Mouse (Mus musculus) MEL (cell line): ENCODE measurements around the gene Prph2. TPM values are rescaled to one million over a fixed set of nuclear protein-coding genes. Genes with fewer than 3 reads are reported as not detected.

ENCODE experiments used
- DNase-seq: peaks from one replicate; pipeline ENCODE4 v3.0.0; 2011; ENCODE audit warnings: low read depth, low spot score
- H3K27ac ChIP-seq: 2 replicates; pipeline ENCODE4 v1.5.1; 2012; ENCODE audit warnings: low read depth, mild to moderate bottlenecking, control low read depth, low read length, moderate library complexity; ENCODE audit not compliant: control insufficient read depth
- H3K27me3 ChIP-seq, 2 experiments: fragments of 150-350 bp in 1 of 2; sonication (generic) in 1 of 2; 2 replicates each; pipeline ENCODE4 v1.6.1; 2012; ENCODE audit warnings: low read length in 2 of 2, mild to moderate bottlenecking in 2 of 2, improper control_type of control experiment in 1 of 2, moderate library complexity in 1 of 2; ENCODE audit not compliant: insufficient read depth in 2 of 2, control insufficient read depth in 1 of 2
- H3K36me3 ChIP-seq, 2 experiments: 2 replicates each; pipeline ENCODE4 v1.6.1; 2012 to 2014; ENCODE audit warnings: low read length in 2 of 2, improper control_type of control experiment in 1 of 2, inconsistent platforms in 1 of 2, mild to moderate bottlenecking in 1 of 2; ENCODE audit not compliant: insufficient read depth in 2 of 2, control insufficient read depth in 1 of 2
- H3K4me1 ChIP-seq, 2 experiments: fragments of 150-350 bp in 1 of 2; sonication (generic) in 1 of 2; 2 replicates each; pipeline ENCODE4 v1.6.1; 2012; ENCODE audit warnings: low read length in 2 of 2, improper control_type of control experiment in 1 of 2, mild to moderate bottlenecking in 1 of 2; ENCODE audit not compliant: insufficient read depth in 2 of 2, control insufficient read depth in 1 of 2
- H3K4me3 ChIP-seq, 2 experiments: fragments of 150-350 bp in 1 of 2; sonication (generic) in 1 of 2; 2 replicates each; pipeline ENCODE4 v1.5.1; 2012; ENCODE audit warnings: low read depth in 2 of 2, low read length in 2 of 2, mild to moderate bottlenecking in 2 of 2, moderate library complexity in 2 of 2, control low read depth in 1 of 2, improper control_type of control experiment in 1 of 2; ENCODE audit not compliant: control insufficient read depth in 1 of 2, insufficient read depth in 1 of 2
- H3K79me2 ChIP-seq: 2 replicates; pipeline ENCODE4 v1.6.1; 2012; ENCODE audit warnings: mild to moderate bottlenecking, low read length, moderate library complexity; ENCODE audit not compliant: control insufficient read depth, poor library complexity, insufficient read depth
- H3K9ac ChIP-seq: 2 replicates; pipeline ENCODE4 v1.6.1; 2012; ENCODE audit warnings: low read depth, mild to moderate bottlenecking, control low read depth, low read length, moderate library complexity; ENCODE audit not compliant: control insufficient read depth, poor library complexity, severe bottlenecking
- H3K9me3 ChIP-seq: fragments of 150-350 bp; sonication (generic); replicated peaks from 2 replicates; pipeline ENCODE4 v1.6.1; 2012; ENCODE audit warnings: mild to moderate bottlenecking, low read length, improper control_type of control experiment, moderate library complexity; ENCODE audit not compliant: insufficient read depth
- BHLHE40 ChIP-seq: IDR thresholded peaks from 2 replicates; pipeline ENCODE4 v1.6.1; 2012; ENCODE audit warnings: low read depth, mild to moderate bottlenecking, inconsistent platforms, low read length, improper control_type of control experiment, borderline replicate concordance
- CHD1 ChIP-seq: IDR thresholded peaks from 2 replicates; pipeline ENCODE4 v1.6.1; 2012; ENCODE audit warnings: low read depth, mild to moderate bottlenecking, inconsistent platforms, low read length, improper control_type of control experiment
- E2F4 ChIP-seq: IDR thresholded peaks from 2 replicates; pipeline ENCODE4 v1.6.1; 2011; ENCODE audit warnings: low read depth, low read length, improper control_type of control experiment, borderline replicate concordance
- EP300 ChIP-seq, 2 experiments: IDR thresholded peaks; 2 replicates each; pipeline ENCODE4 v1.6.1; 2011; ENCODE audit warnings: improper control_type of control experiment in 2 of 2, low read length in 2 of 2, low read depth in 1 of 2, mild to moderate bottlenecking in 1 of 2
- GABPA ChIP-seq: IDR thresholded peaks from 2 replicates; pipeline ENCODE4 v1.6.1; 2012; ENCODE audit warnings: low read depth, mild to moderate bottlenecking, inconsistent platforms, low read length, improper control_type of control experiment, moderate library complexity
- GATA1 ChIP-seq: IDR thresholded peaks from 2 replicates; pipeline ENCODE4 v1.6.1; 2011; ENCODE audit warnings: low read depth, low read length, improper control_type of control experiment
- HCFC1 ChIP-seq: IDR thresholded peaks from 2 replicates; pipeline ENCODE4 v1.6.1; 2012; ENCODE audit warnings: low read depth, mild to moderate bottlenecking, inconsistent platforms, low read length, improper control_type of control experiment, moderate library complexity
- JUND ChIP-seq: IDR thresholded peaks from 2 replicates; pipeline ENCODE4 v1.6.1; 2011; ENCODE audit warnings: low read depth, mild to moderate bottlenecking, improper control_type of control experiment, low read length
- MAFK ChIP-seq: IDR thresholded peaks from 2 replicates; pipeline ENCODE4 v1.6.1; 2011; ENCODE audit warnings: low read depth, mild to moderate bottlenecking, low read length, improper control_type of control experiment, borderline replicate concordance
- MEF2A ChIP-seq: IDR thresholded peaks from 2 replicates; pipeline ENCODE4 v1.6.1; 2014; ENCODE audit warnings: low read depth, mild to moderate bottlenecking, inconsistent platforms, low read length, improper control_type of control experiment; ENCODE audit not compliant: poor library complexity, insufficient replicate concordance, severe bottlenecking; ENCODE audit errors: extremely low read depth
- NRF1 ChIP-seq: IDR thresholded peaks from 2 replicates; pipeline ENCODE4 v1.6.1; 2014; ENCODE audit warnings: low read depth, mild to moderate bottlenecking, inconsistent platforms, low read length, improper control_type of control experiment, moderate library complexity; ENCODE audit not compliant: poor library complexity, insufficient read depth, severe bottlenecking
- POLR2AphosphoS5 ChIP-seq: IDR thresholded peaks from 2 replicates; pipeline ENCODE4 v1.6.1; 2012; ENCODE audit warnings: low read depth, borderline replicate concordance, mild to moderate bottlenecking, inconsistent platforms, low read length, moderate library complexity, mixed read lengths
- RAD21 ChIP-seq: IDR thresholded peaks from 2 replicates; pipeline ENCODE4 v1.6.1; 2011; ENCODE audit warnings: mild to moderate bottlenecking, low read depth, low read length, improper control_type of control experiment
- SIN3A ChIP-seq: IDR thresholded peaks from 2 replicates; pipeline ENCODE4 v1.6.1; 2012; ENCODE audit warnings: low read length, improper control_type of control experiment, inconsistent platforms
- TAL1 ChIP-seq: IDR thresholded peaks from 2 replicates; pipeline ENCODE4 v1.6.1; 2012; ENCODE audit warnings: mild to moderate bottlenecking, inconsistent platforms, low read length, moderate library complexity, mixed read lengths
- UBTF ChIP-seq: IDR thresholded peaks from 2 replicates; pipeline ENCODE4 v1.6.1; 2012; ENCODE audit warnings: low read depth, mild to moderate bottlenecking, inconsistent platforms, low read length, improper control_type of control experiment, moderate library complexity, borderline replicate concordance; ENCODE audit not compliant: insufficient read depth
- USF1 ChIP-seq: IDR thresholded peaks from 2 replicates; pipeline ENCODE4 v1.6.1; 2014; ENCODE audit warnings: low read depth, mild to moderate bottlenecking, inconsistent platforms, low read length, improper control_type of control experiment, moderate library complexity
- ZMIZ1 ChIP-seq: IDR thresholded peaks from 2 replicates; pipeline ENCODE4 v1.6.1; 2012; ENCODE audit warnings: low read depth, mild to moderate bottlenecking, inconsistent platforms, low read length, improper control_type of control experiment, moderate library complexity
- ZNF384 ChIP-seq: IDR thresholded peaks from 2 replicates; pipeline ENCODE4 v1.6.1; 2012; ENCODE audit warnings: low read depth, mild to moderate bottlenecking, inconsistent platforms, low read length, improper control_type of control experiment
- polyA plus RNA-seq, 2 experiments: library from polyadenylated mRNA; stranded (reverse) in 1 of 2; unstranded in 1 of 2; fragments of >175 nt in 1 of 2; fragments of >200 nt in 1 of 2; gene quantifications; 2 replicates each; pipeline versions ENCODE4 v1.2.1 to v1.2.4; 2012; ENCODE audit warnings: low replicate concordance in 2 of 2, low read depth in 1 of 2; ENCODE audit not compliant: insufficient read length in 2 of 2, insufficient read depth in 1 of 2, missing spikeins in 1 of 2
- total RNA-seq: library from RNA; depleted of rRNA; stranded (reverse); fragments of 300-350 nt; gene quantifications from 2 replicates; pipeline ENCODE4 v1.2.3, GENCODE M21; 2012

Gene Prph2
- total and polyA plus RNA-seq, 3 experiments = not detected

DNA sequence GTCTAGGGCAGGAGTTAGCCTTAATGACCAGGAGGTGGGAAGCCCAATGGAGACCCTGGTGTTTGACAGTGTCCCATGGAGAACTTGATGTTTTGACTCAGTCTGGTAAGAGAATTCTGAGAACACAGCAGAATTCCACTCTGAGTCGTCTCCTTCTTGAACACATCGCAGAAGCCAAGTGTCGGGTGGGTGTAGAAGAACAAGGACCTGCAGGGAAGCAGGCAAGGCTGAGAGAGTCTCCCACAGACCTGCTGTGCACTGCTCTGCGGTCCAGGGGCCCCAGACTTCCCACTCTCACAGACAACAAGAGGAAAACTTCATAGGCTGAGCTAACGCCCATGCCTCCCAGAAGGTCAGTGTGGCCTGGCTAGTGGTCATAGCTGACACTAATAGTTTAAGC lies 17.5 kb downstream of the Prph2 start:
- no peak for DNase-seq
- Histone ChIP-seq H3K79me2 (no peaks in the 10 kb centered on the region), H3K27me3 (no peaks in the 10 kb centered on the region)
- TF ChIP-seq GATA1 (no peak), ZNF384 (no peak), RAD21 (no peak), E2F4 (no peak), MAFK (no peak), POLR2AphosphoS5 (no peak), BHLHE40 (no peak), NRF1 (no peak)
- TF ChIP-seq, all 39 proteins: peak for 0
- H3K36me3 ChIP-seq = peaks cover 0 to 2% of the 10 kb centered on the region in 2 experiments; a peak in 3 of 4 replicates
- no peaks in the 10 kb centered on the region for H3K9me3 ChIP-seq
- no peak overlapping the region for H3K27ac ChIP-seq
- H3K9ac ChIP-seq = no peak overlapping the region
- no peaks in the 10 kb centered on the region for H3K4me1 ChIP-seq
- no peak overlapping the region for H3K4me3 ChIP-seq

DNA sequence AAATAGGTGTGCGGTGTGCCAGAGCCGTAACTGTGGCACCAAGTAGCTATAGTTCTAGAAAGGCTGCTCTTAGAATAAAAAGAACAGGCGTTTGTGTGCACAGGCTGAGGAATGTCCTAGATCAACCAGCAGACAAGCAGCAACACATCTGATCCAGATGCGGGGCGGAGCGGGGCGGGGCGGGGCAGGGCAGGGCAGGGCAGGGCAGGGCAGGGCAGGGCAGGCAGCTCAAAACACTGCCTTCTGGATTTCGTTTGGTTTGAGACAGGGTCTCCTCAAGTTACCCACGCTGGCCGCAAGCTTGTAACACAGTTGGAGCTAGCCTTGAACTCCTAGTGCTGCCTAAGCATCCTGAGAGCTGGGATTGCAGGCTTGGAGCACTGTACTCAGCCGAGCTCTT lies 19.0 kb downstream of the Prph2 start:
- H3K36me3 ChIP-seq = peaks cover 2% of the 10 kb centered on the region in 2 experiments; a peak in 3 of 4 replicates

GRCm38 (mm10) chr17:46929897-46930296 lies 19.6 kb downstream of the Prph2 start:
- H3K36me3 ChIP-seq = peaks cover 2 to 4% of the 10 kb centered on the region in 2 experiments; a peak in 3 of 4 replicates
- TF ChIP-seq EP300 (IDR thresholded peaks at IDR 0.05; ENCODE audit: low read depth in 1 of 2, low read length in 2 of 2) (no peak), TAL1 (no peak), SIN3A (no peak), ZNF384 (no peak), JUND (no peak), MEF2A (no peak), HCFC1 (no peak), CHD1 (no peak)
- TF ChIP-seq, all 39 proteins: peak for 0
- no peaks in the 10 kb centered on the region for H3K79me2 ChIP-seq
- no peak overlapping the region for H3K9ac ChIP-seq
- no peak overlapping the region for H3K4me3 ChIP-seq
- DNase-seq = no peak
- no peaks in the 10 kb centered on the region for H3K9me3 ChIP-seq
- no peaks in the 10 kb centered on the region for H3K27me3 ChIP-seq
- H3K4me1 ChIP-seq = no peaks in the 10 kb centered on the region
- H3K27ac ChIP-seq = no peak overlapping the region

More for the DNA sequence above, 19.0 kb downstream of the Prph2 start:
- Histone ChIP-seq H3K9me3 (no peaks in the 10 kb centered on the region), H3K9ac (no peak overlapping the region), H3K27ac (no peak overlapping the region), H3K79me2 (no peaks in the 10 kb centered on the region), H3K27me3 (no peaks in the 10 kb centered on the region), H3K4me3 (no peak overlapping the region), H3K4me1 (no peaks in the 10 kb centered on the region)
- no peak for DNase-seq
- no peak for TF ChIP-seq UBTF
- TF ChIP-seq GABPA = no peak
- TF ChIP-seq USF1 = no peak
- no peak for TF ChIP-seq ZMIZ1
